Mouse (Mus musculus): ENCODE data around the gene Plcb4. TPM values are rescaled to one million over a fixed set of nuclear protein-coding genes. Genes with fewer than 3 reads are reported as not detected.
A peak's percentile ranks its signal among the peaks of the same experiment; 100 is the strongest.

Gene Plcb4
- polyA plus RNA-seq, 1 experiment from 2014 or later = 15.9 TPM

DNA sequence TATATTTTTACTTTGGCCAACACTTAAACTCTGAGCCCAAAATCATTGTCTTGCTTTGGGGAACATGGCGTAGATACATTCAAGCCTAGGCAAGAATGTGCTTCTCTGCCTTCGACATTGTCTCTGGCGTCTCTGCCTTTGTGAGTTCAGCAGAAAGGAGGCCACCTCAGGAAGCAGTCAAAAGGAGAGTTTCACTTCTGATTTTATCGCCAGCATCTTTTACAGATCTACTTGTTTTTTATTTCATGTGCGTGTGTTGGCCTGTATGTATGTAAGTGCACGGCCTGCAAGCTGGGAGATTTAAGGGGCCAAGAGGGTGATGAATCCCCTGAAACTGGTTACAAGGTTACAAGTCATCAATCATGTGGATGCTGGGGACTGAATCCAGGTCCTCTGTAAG lies 6.8 kb upstream of the Plcb4 start:
- H3K36me3 ChIP-seq (replicated peaks) = no peaks in the 10 kb centered on the region
- no peak for DNase-seq (ENCODE audit: extremely low spot score, low spot score)
- no peaks in the 10 kb centered on the region for H3K9me3 ChIP-seq
- 92% methylated on average over 6 of the region's 6 CpGs for WGBS
- H3K27me3 ChIP-seq (ENCODE audit: poor library complexity, severe bottlenecking) = no peaks in the 10 kb centered on the region
- no peak overlapping the region for H3K27ac ChIP-seq
- H3K4me1 ChIP-seq = no peaks in the 10 kb centered on the region
- no peak overlapping the region for H3K4me3 ChIP-seq

DNA sequence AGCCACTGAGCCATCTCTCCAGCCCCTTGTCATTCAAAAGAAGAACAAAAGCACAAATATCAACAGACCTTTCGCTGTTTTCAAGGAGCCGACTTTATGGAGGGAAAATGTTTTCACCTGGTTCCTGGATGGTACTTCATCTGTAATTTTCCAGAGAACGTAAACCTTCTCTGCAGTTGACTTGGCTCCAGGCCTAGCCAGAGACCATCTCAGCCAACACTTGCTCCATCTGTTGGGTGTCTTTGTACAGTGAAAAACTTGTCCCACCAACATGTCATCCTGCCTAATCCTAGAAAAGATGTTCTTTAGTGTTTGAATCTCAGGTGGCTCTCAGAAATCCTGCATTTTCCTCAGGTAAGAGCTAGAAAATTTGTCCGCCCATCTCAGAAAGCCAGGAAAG lies 6.4 kb upstream of the Plcb4 start:
- Histone ChIP-seq H3K27ac (no peak overlapping the region), H3K27me3 (ENCODE audit: poor library complexity, severe bottlenecking) (no peaks in the 10 kb centered on the region), H3K36me3 (replicated peaks) (no peaks in the 10 kb centered on the region), H3K4me3 (no peak overlapping the region), H3K4me1 (no peaks in the 10 kb centered on the region; the same call in 1 of the 2 replicates), H3K9me3 (no peaks in the 10 kb centered on the region)
- 96% methylated on average over 4 of the region's 4 CpGs for WGBS
- DNase-seq (ENCODE audit: extremely low spot score, low spot score) = no peak

DNA sequence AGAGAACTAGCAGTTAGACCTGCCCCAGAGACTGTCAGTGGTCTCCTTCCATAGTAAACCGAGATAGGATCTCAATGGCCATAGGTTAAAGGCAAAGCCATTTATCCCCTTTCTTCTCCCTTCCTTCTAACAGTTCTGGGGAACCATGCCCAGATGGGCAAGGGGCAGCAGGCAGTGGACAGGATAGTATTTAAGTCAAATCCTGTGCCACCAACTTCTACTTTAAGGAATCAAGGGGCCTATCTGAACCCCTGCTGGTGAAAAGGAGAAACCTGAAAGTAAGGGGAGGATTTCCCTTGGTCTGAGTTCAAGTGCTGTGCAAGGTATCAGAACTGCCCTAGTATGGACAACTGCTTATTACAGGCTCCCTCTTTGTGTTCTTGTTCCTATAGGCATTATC lies 2.9 kb upstream of the Plcb4 start:
- Histone ChIP-seq H3K27me3 (ENCODE audit: poor library complexity, severe bottlenecking) (no peaks in the 10 kb centered on the region), H3K9me3 (no peaks in the 10 kb centered on the region), H3K27ac (no peak overlapping the region), H3K4me1 (peaks cover 27% of the 10 kb centered on the region), H3K4me3 (no peak overlapping the region), H3K36me3 (replicated peaks) (no peaks in the 10 kb centered on the region)
- no peak for DNase-seq (ENCODE audit: extremely low spot score, low spot score)
- 94% methylated on average over 1 of the region's 1 CpGs for WGBS

DNA sequence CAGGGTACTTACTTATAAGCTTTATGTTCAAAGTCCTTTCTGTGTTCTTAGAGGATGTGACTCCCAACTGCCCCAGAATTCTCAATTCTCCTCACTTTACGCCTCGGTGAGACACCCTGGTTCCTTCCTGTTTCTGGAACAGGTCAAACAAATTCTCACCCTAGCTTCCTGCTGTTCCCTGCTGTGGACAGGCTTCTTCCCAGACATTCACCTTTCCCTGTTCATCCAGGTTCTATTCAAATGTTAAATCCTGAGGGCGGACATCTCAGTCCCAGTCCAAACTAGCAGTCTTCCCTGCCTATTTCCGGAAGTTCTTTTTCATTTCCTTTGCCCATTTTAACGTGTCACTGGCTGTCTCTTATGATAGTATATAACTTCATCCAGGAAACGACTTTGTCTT lies 2.2 kb upstream of the Plcb4 start:
- no peaks in the 10 kb centered on the region for H3K36me3 ChIP-seq (replicated peaks)
- 79% methylated on average over 6 of the region's 6 CpGs for WGBS
- no peak for DNase-seq (ENCODE audit: extremely low spot score, low spot score)
- H3K4me1 ChIP-seq = peaks cover 30% of the 10 kb centered on the region
- no peaks in the 10 kb centered on the region for H3K9me3 ChIP-seq
- no peaks in the 10 kb centered on the region for H3K27me3 ChIP-seq (ENCODE audit: poor library complexity, severe bottlenecking)
- no peak overlapping the region for H3K27ac ChIP-seq
- no peak overlapping the region for H3K4me3 ChIP-seq

DNA sequence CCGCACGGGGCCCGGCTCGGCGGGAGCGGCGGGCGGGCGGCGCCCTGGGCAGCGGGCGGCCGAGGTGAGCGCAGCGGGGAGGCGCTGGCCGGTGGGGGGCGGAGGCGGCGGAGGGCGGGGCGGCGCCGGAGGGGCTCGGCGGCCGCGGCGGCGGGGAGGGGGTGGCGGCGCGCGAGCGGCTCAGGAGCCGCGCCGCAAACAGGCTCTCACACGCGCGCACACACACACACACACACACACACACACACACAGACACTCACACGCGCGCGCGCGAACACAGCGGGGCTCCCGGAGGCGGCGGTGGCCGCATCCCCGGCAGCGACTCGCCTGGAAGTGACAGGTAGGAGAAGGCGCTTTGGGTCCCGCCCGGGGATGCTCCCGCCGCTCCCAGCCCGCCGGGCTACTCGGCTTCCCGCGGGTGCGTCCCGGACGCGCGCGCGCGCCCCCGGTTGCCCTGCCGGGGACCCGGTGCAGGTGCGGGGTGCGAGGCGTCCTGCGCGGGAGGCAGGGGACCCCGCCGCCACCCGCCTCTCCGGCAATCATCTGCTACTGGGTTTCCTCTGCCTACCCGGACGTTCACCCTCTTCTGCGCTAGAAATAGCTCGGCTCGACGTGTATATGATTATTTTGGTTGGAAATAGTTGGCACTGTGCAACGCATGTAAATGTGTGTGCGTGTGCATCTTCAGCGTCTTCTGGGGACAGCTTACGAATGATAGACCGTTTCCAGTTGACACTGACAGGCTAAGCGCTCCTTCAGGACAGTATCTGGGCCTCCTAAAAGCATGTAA lies 775 bp downstream of the Plcb4 start:
- no peaks in the 10 kb centered on the region for H3K27me3 ChIP-seq (ENCODE audit: poor library complexity, severe bottlenecking)
- peak overlapping the region; percentile 80 for H3K4me3 ChIP-seq
- H3K4me1 ChIP-seq = peaks cover 30% of the 10 kb centered on the region
- under 1% methylated on average over 69 of the region's 97 CpGs for WGBS
- DNase-seq (ENCODE audit: extremely low spot score, low spot score) = peak; percentile 62
- peaks cover 2% of the 10 kb centered on the region; the same call in 1 of the 2 replicates for H3K9me3 ChIP-seq
- peak overlapping the region; percentile 99 for H3K27ac ChIP-seq
- H3K36me3 ChIP-seq (replicated peaks) = peaks cover 10% of the 10 kb centered on the region

- no peak for DNase-seq (ENCODE audit: extremely low spot score, low spot score)
- Histone ChIP-seq H3K4me1 (peaks cover 30% of the 10 kb centered on the region), H3K9me3 (peaks cover 2% of the 10 kb centered on the region; the same call in 1 of the 2 replicates), H3K27me3 (ENCODE audit: poor library complexity, severe bottlenecking) (no peaks in the 10 kb centered on the region), H3K4me3 (peak overlapping the region; percentile 80; the same call in 1 of the 2 replicates), H3K36me3 (replicated peaks) (peaks cover 14% of the 10 kb centered on the region), H3K27ac (no peak overlapping the region)
- 68% methylated on average over 4 of the region's 4 CpGs for WGBS
Observed at GRCm38 (mm10) chr2:135660816-135661215, 2.0 kb downstream of the Plcb4 start.

- no peak for DNase-seq (ENCODE audit: extremely low spot score, low spot score)
- 76% methylated on average over 1 of the region's 1 CpGs for WGBS
- H3K9me3 ChIP-seq = peaks cover 2% of the 10 kb centered on the region; the same call in 1 of the 2 replicates
- H3K36me3 ChIP-seq (replicated peaks) = peaks cover 25% of the 10 kb centered on the region
- H3K27ac ChIP-seq = no peak overlapping the region
- H3K4me1 ChIP-seq = peaks cover 18% of the 10 kb centered on the region
- H3K4me3 ChIP-seq = no peak overlapping the region
- H3K27me3 ChIP-seq (ENCODE audit: poor library complexity, severe bottlenecking) = no peaks in the 10 kb centered on the region
Observed at GRCm38 (mm10) chr2:135663785-135664184, 5.0 kb downstream of the Plcb4 start.

DNA sequence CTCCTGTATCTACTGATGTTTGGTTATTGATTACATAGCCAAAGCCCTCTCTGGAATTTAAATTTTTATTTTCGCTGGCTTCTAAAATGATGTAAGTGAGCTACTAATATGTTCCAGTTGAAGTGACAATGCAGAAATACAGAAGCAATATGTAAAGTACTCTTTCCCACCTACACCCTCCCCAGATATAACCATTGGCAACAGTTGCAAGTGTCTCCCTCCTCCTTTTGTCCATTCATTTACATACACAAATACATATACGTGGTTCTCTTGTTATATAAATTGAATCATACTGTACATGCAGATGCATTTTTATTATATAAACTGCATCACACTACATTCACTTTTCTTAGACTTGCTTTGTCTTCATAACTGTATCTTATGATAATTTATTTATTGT lies 8.7 kb downstream of the Plcb4 start:
- no peak for DNase-seq (ENCODE audit: extremely low spot score, low spot score)
- Histone ChIP-seq H3K27ac (no peak overlapping the region), H3K9me3 (peaks cover 2% of the 10 kb centered on the region; the same call in 1 of the 2 replicates), H3K36me3 (replicated peaks) (peaks cover 25% of the 10 kb centered on the region), H3K27me3 (ENCODE audit: poor library complexity, severe bottlenecking) (no peaks in the 10 kb centered on the region), H3K4me3 (no peak overlapping the region), H3K4me1 (peaks cover under 1% of the 10 kb centered on the region; the same call in 1 of the 2 replicates)
- WGBS = 98% methylated on average over 2 of the region's 2 CpGs

- Histone ChIP-seq H3K4me1 (peaks cover 14% of the 10 kb centered on the region), H3K27ac (no peak overlapping the region), H3K27me3 (ENCODE audit: poor library complexity, severe bottlenecking) (no peaks in the 10 kb centered on the region), H3K36me3 (replicated peaks) (no peaks in the 10 kb centered on the region), H3K9me3 (no peaks in the 10 kb centered on the region), H3K4me3 (no peak overlapping the region)
- DNase-seq (ENCODE audit: extremely low spot score, low spot score) = no peak
- 88% methylated on average over 10 of the region's 10 CpGs for WGBS
Observed at GRCm38 (mm10) chr2:135672459-135673104, 13.8 kb downstream of the Plcb4 start.

DNA sequence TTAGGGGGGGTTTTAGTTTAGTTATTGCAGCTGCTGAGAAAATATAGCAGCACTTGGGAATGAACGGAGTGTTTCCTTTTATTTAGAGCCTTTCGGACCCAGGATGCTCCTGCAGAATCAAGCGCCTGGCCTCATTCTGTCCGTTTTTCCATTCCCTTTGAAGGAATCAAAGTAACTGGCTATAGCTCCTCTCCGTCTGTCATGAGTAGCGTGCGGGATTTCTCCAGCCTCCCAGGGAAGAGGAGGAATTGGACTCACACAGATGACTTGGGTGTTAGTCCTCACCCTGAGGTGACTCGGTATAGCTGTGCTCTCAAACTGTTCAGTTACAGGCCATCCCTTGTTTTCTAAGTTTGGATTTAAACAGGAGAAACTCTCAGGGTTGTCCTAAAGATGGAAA lies 14.8 kb downstream of the Plcb4 start:
- Histone ChIP-seq H3K36me3 (replicated peaks) (no peaks in the 10 kb centered on the region), H3K4me1 (peaks cover 16% of the 10 kb centered on the region), H3K27ac (no peak overlapping the region), H3K9me3 (no peaks in the 10 kb centered on the region), H3K27me3 (ENCODE audit: poor library complexity, severe bottlenecking) (no peaks in the 10 kb centered on the region), H3K4me3 (no peak overlapping the region)
- no peak for DNase-seq (ENCODE audit: extremely low spot score, low spot score)
- 92% methylated on average over 8 of the region's 8 CpGs for WGBS

GRCm38 (mm10) chr2:135675284-135675683 lies 16.5 kb downstream of the Plcb4 start:
- H3K4me3 ChIP-seq = no peak overlapping the region
- H3K27ac ChIP-seq = no peak overlapping the region
- 96% methylated on average over 5 of the region's 5 CpGs for WGBS
- no peaks in the 10 kb centered on the region for H3K36me3 ChIP-seq (replicated peaks)
- H3K4me1 ChIP-seq = peaks cover 16% of the 10 kb centered on the region
- no peaks in the 10 kb centered on the region for H3K27me3 ChIP-seq (ENCODE audit: poor library complexity, severe bottlenecking)
- H3K9me3 ChIP-seq = no peaks in the 10 kb centered on the region
- no peak for DNase-seq (ENCODE audit: extremely low spot score, low spot score)

- H3K9me3 ChIP-seq = no peaks in the 10 kb centered on the region
- no peak for DNase-seq (ENCODE audit: extremely low spot score, low spot score)
- 73% methylated on average over 8 of the region's 8 CpGs for WGBS
- no peak overlapping the region for H3K27ac ChIP-seq
- no peak overlapping the region for H3K4me3 ChIP-seq
- peaks cover 16% of the 10 kb centered on the region for H3K4me1 ChIP-seq
- H3K36me3 ChIP-seq (replicated peaks) = no peaks in the 10 kb centered on the region
- H3K27me3 ChIP-seq (ENCODE audit: poor library complexity, severe bottlenecking) = no peaks in the 10 kb centered on the region
Observed at GRCm38 (mm10) chr2:135676978-135677501, 18.2 kb downstream of the Plcb4 start.

GRCm38 (mm10) chr2:135677601-135678000 lies 18.8 kb downstream of the Plcb4 start:
- 70% methylated on average over 5 of the region's 5 CpGs for WGBS
- no peak overlapping the region; the same call in 1 of the 2 replicates for H3K27ac ChIP-seq
- no peak for DNase-seq (ENCODE audit: extremely low spot score, low spot score)
- no peaks in the 10 kb centered on the region for H3K9me3 ChIP-seq
- no peaks in the 10 kb centered on the region for H3K27me3 ChIP-seq (ENCODE audit: poor library complexity, severe bottlenecking)
- H3K36me3 ChIP-seq (replicated peaks) = no peaks in the 10 kb centered on the region
- no peak overlapping the region for H3K4me3 ChIP-seq
- H3K4me1 ChIP-seq = peaks cover 14% of the 10 kb centered on the region
